Mouse (Mus musculus): ENCODE results near the gene Slc22a14. TPM values are rescaled to one million over a fixed set of nuclear protein-coding genes. Genes with fewer than 3 reads are reported as not detected.

Gene Slc22a14
- not detected for total RNA-seq (2023)

GRCm38 (mm10) chr9:119365284-119365683 is at the start of gene Slc22a14:
TSS of gene Slc22a14 (minus strand) at chr9:119365553.

GRCm38 (mm10) chr9:119401801-119402214 is 36.5 kb upstream of the Slc22a14 start, which contains the start of gene Acvr2b:
TSS of gene Acvr2b (plus strand) at chr9:119402118.

GRCm38 (mm10) chr9:119357331-119358057 is 7.9 kb downstream of the Slc22a14 start, which contains the start of gene Xylb:
TSS of gene Xylb (plus strand) at chr9:119357381.

GRCm38 (mm10) chr9:119340909-119341816 is 24.2 kb downstream of the Slc22a14 start, which contains the start of gene Myd88:
TSS of gene Myd88 (minus strand) at chr9:119341411.

GRCm38 (mm10) chr9:119339558-119340211 is 25.7 kb downstream of the Slc22a14 start, which contains the start of gene Acaa1a:
TSS of gene Acaa1a (plus strand) at chr9:119339676.

GRCm38 (mm10) chr9:119322289-119323259 is 42.8 kb downstream of the Slc22a14 start, which contains the start of gene Oxsr1:
TSS of gene Oxsr1 (minus strand) at chr9:119322427.

GRCm38 (mm10) chr9:119208998-119209397 is 156.4 kb downstream of the Slc22a14 start, which contains the start of gene Slc22a13:
TSS of gene Slc22a13 (minus strand) at chr9:119209098.

GRCm38 (mm10) chr9:119158861-119159260 is 206.5 kb downstream of the Slc22a14 start, which contains the start of gene Gm47289:
TSS of gene Gm47289 (plus strand) at chr9:119159161.

GRCm38 (mm10) chr9:119156278-119157201 is 208.8 kb downstream of the Slc22a14 start, which contains the start of gene Acaa1b:
TSS of gene Acaa1b (minus strand) at chr9:119157093.

Other genes starting within 250 kb of the Slc22a14 start
- 1 to 10 TPM; 1.1 to 1.3 TPM for gene Acaa1b, start 208.5 kb downstream of the Slc22a14 start, total RNA-seq (2023)
- not detected for gene Gm47289, start 206.4 kb downstream of the Slc22a14 start, total RNA-seq (2023)
- under 1 TPM in 1 of 2 experiments, not detected in 1; 0.24 TPM for gene Slc22a13, start 156.5 kb downstream of the Slc22a14 start, total RNA-seq (2023)
- gene Oxsr1, start 43.1 kb downstream of the Slc22a14 start, total RNA-seq (2023) = 10 to 100 TPM; 37.3 to 40.8 TPM
- gene Acaa1a, start 25.9 kb downstream of the Slc22a14 start, total RNA-seq (2023) = 10 to 100 TPM; 71.9 to 80.1 TPM
- gene Myd88, start 24.1 kb downstream of the Slc22a14 start, total RNA-seq (2023) = 100 to 1,000 TPM; 107 to 123 TPM
- 1 to 10 TPM; 2.8 to 3.0 TPM for gene Xylb, start 8.2 kb downstream of the Slc22a14 start, total RNA-seq (2023)
- 1 to 10 TPM; 5.4 to 7.9 TPM for gene Acvr2b, start 36.6 kb upstream of the Slc22a14 start, total RNA-seq (2023)
- 1 to 10 TPM; 3.1 to 4.1 TPM for gene Exog, start 79.4 kb upstream of the Slc22a14 start, total RNA-seq (2023)
- not detected for gene Scn5a, start 213.5 kb upstream of the Slc22a14 start, total RNA-seq (2023)

All from monocyte, adult 59 days (primary cell).